Comparison of ENCODE assay signal across 16 mouse cellular contexts in genomic region chr8:3481605-3482004, GRCm38 (mm10). TPM values are rescaled to one million over a fixed set of nuclear protein-coding genes. Genes with fewer than 3 reads are reported as not detected.
DNase-seq lines count a peak whose midpoint lies in the region; ATAC-seq and TF ChIP-seq lines count a peak whose summit lies in the region.
"Had no signal": no experiment of that assay in that cellular context is flagged by ENCODE, and none has a peak within 500 bp of the region (broad histone marks: within the 10 kb centered on the region; RNA-seq: fewer than 3 reads in every experiment).

No protein-coding gene starts in this region.

- TF ChIP-seq CTCF in G1E (IDR thresholded peaks at IDR 0.05; ENCODE audit: low read depth, low read length) = no peak
- TF ChIP-seq CTCF in lung, embryonic 14.5 days (IDR thresholded peaks at IDR 0.05; ENCODE audit: low read depth) = no peak

- H3K4me3 ChIP-seq in G1E (ENCODE audit: low read depth, low read length) = no peak overlapping the region
- H3K4me3 ChIP-seq in lung, embryonic 14.5 days (ENCODE audit: low read depth, low read length) = no peak overlapping the region
- H3K4me3 ChIP-seq: embryonic facial prominence, embryonic 13.5 days; limb, embryonic 10.5 days had no signal

- ATAC-seq in G1E (ENCODE audit: extremely low read depth, insufficient number of reproducible peaks, low FRiP score, poor library complexity, severe bottlenecking) = peak; percentile 66
- no peak for ATAC-seq in lung, embryonic 14.5 days (ENCODE audit: insufficient read depth)
- peak; percentile 75 for ATAC-seq in monocyte, adult 5-6 weeks (replicated peaks; ENCODE audit: insufficient number of reproducible peaks, low FRiP score, low TSS enrichment, poor library complexity, severe bottlenecking)
- ATAC-seq: inflammation-experienced regulatory T-cells, adult 6 months had no signal

- no peaks in the 10 kb centered on the region for H3K9me3 ChIP-seq in G1E (replicated peaks)
- no peaks in the 10 kb centered on the region for H3K9me3 ChIP-seq in lung, embryonic 14.5 days (ENCODE audit: low read depth, low read length)
- H3K9me3 ChIP-seq: embryonic facial prominence, embryonic 13.5 days; limb, embryonic 10.5 days had no signal

- no peak overlapping the region for H3K9ac ChIP-seq in lung, embryonic 14.5 days
- H3K9ac ChIP-seq: embryonic facial prominence, embryonic 13.5 days had no signal

- peaks cover 25% of the 10 kb centered on the region for H3K27me3 ChIP-seq in G1E (ENCODE audit: insufficient read depth, low read length)
- no peaks in the 10 kb centered on the region for H3K27me3 ChIP-seq in lung, embryonic 14.5 days (ENCODE audit: insufficient read depth, low read length)
- H3K27me3 ChIP-seq: embryonic facial prominence, embryonic 13.5 days had no signal

- peaks cover 5% of the 10 kb centered on the region for H3K4me1 ChIP-seq in G1E (ENCODE audit: insufficient read depth, low read depth, low read length)
- no peaks in the 10 kb centered on the region for H3K4me1 ChIP-seq in lung, embryonic 14.5 days (ENCODE audit: insufficient read depth)
- H3K4me1 ChIP-seq: limb, embryonic 10.5 days had no signal

- DNase-seq in G1E (ENCODE audit: low spot score) (no peak), adipocyte (ENCODE audit: low spot score) (peak; percentile 69)
- peak; percentile 43 for DNase-seq in lung, embryonic 14.5 days
- DNase-seq in thymus, postnatal 10 days (ENCODE audit: low spot score in 2 of 2) = no peak
- DNase-seq in adrenal gland, adult 2 months = no peak
- DNase-seq in right cerebral cortex, postnatal 14 days = no peak
- DNase-seq: cerebellum, adult 11 months; heart, postnatal 14 days; kidney, postnatal 25 days; right cerebral cortex, postnatal 4 days had no signal

- H3K27ac ChIP-seq in lung, embryonic 14.5 days (ENCODE audit: low read depth) = no peak overlapping the region
- H3K27ac ChIP-seq: embryonic facial prominence, embryonic 13.5 days; limb, embryonic 10.5 days had no signal

- no peaks in the 10 kb centered on the region for H3K36me3 ChIP-seq in G1E (replicated peaks)
- no peaks in the 10 kb centered on the region for H3K36me3 ChIP-seq in lung, embryonic 14.5 days (ENCODE audit: insufficient read depth)
- H3K36me3 ChIP-seq: embryonic facial prominence, embryonic 13.5 days; limb, embryonic 10.5 days had no signal

- H3K4me2 ChIP-seq in lung, embryonic 14.5 days = no peak overlapping the region
- H3K4me2 ChIP-seq: embryonic facial prominence, embryonic 13.5 days had no signal

- 45% methylated on average over 5 of the region's 5 CpGs for WGBS in lung, embryonic 14.5 days

RNA-seq across cellular contexts. Expression of gene Tex45, which starts 10.9 kb away (rescaled TPM):
- total RNA-seq in G1E (2014; fragmentation: Nextera tagmentation) (not detected in 2 replicates), G1E (2017) (0.11 TPM in 1 of 2 replicates, not detected in the other)
- not detected in 2 replicates for polyA plus RNA-seq in G1E (2012)
- polyA plus RNA-seq in lung, embryonic 14.5 days (2014; fragmentation: Nextera tagmentation; extraction: Ambion mirVana) = not detected in 2 replicates
- 0.29 TPM in 1 of 3 replicates, not detected in the others for total RNA-seq in monocyte, adult 5-6 weeks (2017)
- under 1 TPM in 1 of 2 experiments, not detected in 1; 0.17 TPM for total RNA-seq in adrenal gland, adult 2 months (2021)
- 0.16 and 0.17 TPM in 2 replicates for polyA plus RNA-seq in adrenal gland, adult 2 months (2012; rRNA removed)
- total RNA-seq: heart, postnatal 14 days had no signal
- polyA plus RNA-seq: inflammation-experienced regulatory T-cells, adult 6 months; limb, embryonic 10.5 days; stomach, embryonic 14.5 days; thymus, postnatal 0 days had no signal

RNA-seq across cellular contexts. Expression of gene Zfp358, which starts 11.3 kb away (rescaled TPM):
- total RNA-seq in G1E (2014; fragmentation: Nextera tagmentation) = 25.7 and 26.6 TPM in 2 replicates
- 6.6 and 7.4 TPM in 2 replicates for total RNA-seq in G1E (2017)
- 19.2 and 22.7 TPM in 2 replicates for polyA plus RNA-seq in G1E (2012)
- polyA plus RNA-seq in lung, embryonic 14.5 days (2014; fragmentation: Nextera tagmentation; extraction: Ambion mirVana) = 19.9 and 21.7 TPM in 2 replicates
- 1.6 to 2.7 TPM (median 2.0 TPM) in 3 replicates for total RNA-seq in monocyte, adult 5-6 weeks (2017)
- total RNA-seq in adrenal gland, adult 2 months (2021) = 10 to 100 TPM; 22.5 to 23.2 TPM
- 80.1 and 81.3 TPM in 2 replicates for polyA plus RNA-seq in adrenal gland, adult 2 months (2012; rRNA removed)

RNA-seq across cellular contexts. Expression of gene Pex11g, which starts 14.1 kb away (rescaled TPM):
- total RNA-seq in G1E (2014; fragmentation: Nextera tagmentation) (5.0 and 5.6 TPM in 2 replicates), G1E (2017) (1.9 and 2.1 TPM in 2 replicates)
- 1.1 and 1.2 TPM in 2 replicates for polyA plus RNA-seq in G1E (2012)
- 3.9 and 4.4 TPM in 2 replicates for polyA plus RNA-seq in lung, embryonic 14.5 days (2014; fragmentation: Nextera tagmentation; extraction: Ambion mirVana)
- 1.7 to 2.1 TPM in 2 of 3 replicates, not detected in the other for total RNA-seq in monocyte, adult 5-6 weeks (2017)
- total RNA-seq in adrenal gland, adult 2 months (2021) = 10 to 100 TPM; 10.4 TPM
- polyA plus RNA-seq in adrenal gland, adult 2 months (2012; rRNA removed) = 11.8 and 16.9 TPM in 2 replicates

RNA-seq across cellular contexts. Expression of gene Mcoln1, which starts 18.7 kb away (rescaled TPM):
- total RNA-seq in G1E (2014; fragmentation: Nextera tagmentation) (42.4 and 43.6 TPM in 2 replicates), G1E (2017) (41.5 and 46.9 TPM in 2 replicates)
- 144 and 171 TPM in 2 replicates for polyA plus RNA-seq in G1E (2012)
- polyA plus RNA-seq in lung, embryonic 14.5 days (2014; fragmentation: Nextera tagmentation; extraction: Ambion mirVana) = 38.3 and 39.9 TPM in 2 replicates
- 46.3 to 51.3 TPM (median 48.3 TPM) in 3 replicates for total RNA-seq in monocyte, adult 5-6 weeks (2017)
- 10 to 100 TPM; 42.5 to 45.0 TPM for total RNA-seq in adrenal gland, adult 2 months (2021)
- polyA plus RNA-seq in adrenal gland, adult 2 months (2012; rRNA removed) = 1,409 and 1,463 TPM in 2 replicates

RNA-seq across cellular contexts. Expression of gene Pnpla6, which starts 33.6 kb away (rescaled TPM):
- total RNA-seq in G1E (2014; fragmentation: Nextera tagmentation) (39.8 and 61.5 TPM in 2 replicates), G1E (2017) (33.9 and 34.3 TPM in 2 replicates)
- polyA plus RNA-seq in G1E (2012) = 21.4 and 25.1 TPM in 2 replicates
- 17.5 and 19.1 TPM in 2 replicates for polyA plus RNA-seq in lung, embryonic 14.5 days (2014; fragmentation: Nextera tagmentation; extraction: Ambion mirVana)
- total RNA-seq in monocyte, adult 5-6 weeks (2017) = 30.8 to 45.4 TPM (median 31.3 TPM) in 3 replicates
- total RNA-seq in adrenal gland, adult 2 months (2021) = 10 to 100 TPM; 35.2 to 38.8 TPM
- 48.3 and 54.6 TPM in 2 replicates for polyA plus RNA-seq in adrenal gland, adult 2 months (2012; rRNA removed)

Comparison
In these comparisons a context has a peak if more than half of its experiments do, and no peak if none do; other contexts are left out.
1. DNase-seq: peak in adipocyte (single experiment) and lung, embryonic 14.5 days (single experiment); none in G1E (single experiment), thymus, postnatal 10 days (0 of 2), adrenal gland, adult 2 months (single experiment) and right cerebral cortex, postnatal 14 days (single experiment).